Mouse (Mus musculus): Measurements from ENCODE around the gene Rnls.

Gene Rnls

DNA sequence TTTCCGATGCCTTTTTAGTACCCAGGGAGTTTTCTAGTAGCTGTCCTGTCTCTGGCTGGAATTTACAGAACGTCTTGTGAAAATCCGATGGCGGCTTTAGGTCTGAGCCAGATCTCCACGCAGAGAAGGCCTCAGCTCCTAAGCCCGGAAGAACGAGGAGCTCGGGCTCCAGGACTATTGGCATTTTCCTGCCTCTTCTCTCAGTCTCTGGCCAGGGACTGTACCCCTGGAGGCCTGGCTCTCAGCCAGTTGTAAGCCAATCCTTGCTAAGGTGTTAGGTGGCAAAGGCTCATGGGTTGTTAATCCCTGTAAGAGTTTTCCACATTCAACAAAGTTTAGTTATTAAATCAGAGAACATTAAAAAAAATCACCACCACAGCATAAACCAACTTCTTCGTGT is 281.7 kb downstream of the Rnls start:
- no peak for DNase-seq (ENCODE audit: extremely low spot score, low read depth, low spot score)

DNA sequence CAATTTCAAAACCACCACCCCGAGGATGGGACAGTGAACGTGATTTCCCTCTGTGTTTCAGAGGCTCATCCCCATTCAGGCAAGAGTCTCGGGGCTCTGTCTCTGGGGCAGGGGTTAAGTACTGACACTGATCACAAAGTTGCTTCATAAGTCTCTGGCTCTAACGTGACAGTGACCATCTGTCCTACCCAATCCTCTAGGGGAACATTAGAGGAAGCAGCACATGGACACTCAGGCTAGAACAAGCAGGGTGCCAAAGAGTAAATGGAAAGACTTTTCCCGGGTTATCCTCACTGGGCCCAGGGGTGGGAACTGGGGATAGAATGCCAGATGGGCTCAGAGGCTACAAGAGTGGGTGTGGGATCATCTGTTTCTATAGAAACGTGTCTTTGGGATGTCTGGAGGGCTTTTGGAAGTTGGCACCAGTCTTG is 282.1 kb downstream of the Rnls start:
- no peak for DNase-seq (ENCODE audit: extremely low spot score, low read depth, low spot score)

DNA sequence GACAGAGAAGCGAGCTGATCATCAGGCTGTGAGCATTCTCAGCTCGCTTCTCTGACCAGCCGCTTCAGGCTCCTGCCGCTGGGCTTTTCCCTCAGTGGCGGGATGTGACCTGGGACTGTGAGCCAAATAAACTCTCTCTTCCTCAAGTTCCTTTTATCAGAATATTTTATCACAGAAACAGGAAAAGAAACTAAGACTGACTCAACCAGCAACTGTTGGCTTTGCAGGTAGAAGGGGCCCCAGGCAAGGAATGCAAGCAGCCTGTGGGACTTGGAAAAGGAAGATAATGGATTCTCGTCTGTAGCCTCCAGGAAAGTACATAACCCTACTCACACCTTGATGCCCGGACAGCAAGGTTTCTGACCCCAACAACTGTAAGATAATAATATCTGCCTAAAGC is 283.0 kb downstream of the Rnls start:
- DNase-seq (ENCODE audit: extremely low spot score, low read depth, low spot score) = no peak

DNA sequence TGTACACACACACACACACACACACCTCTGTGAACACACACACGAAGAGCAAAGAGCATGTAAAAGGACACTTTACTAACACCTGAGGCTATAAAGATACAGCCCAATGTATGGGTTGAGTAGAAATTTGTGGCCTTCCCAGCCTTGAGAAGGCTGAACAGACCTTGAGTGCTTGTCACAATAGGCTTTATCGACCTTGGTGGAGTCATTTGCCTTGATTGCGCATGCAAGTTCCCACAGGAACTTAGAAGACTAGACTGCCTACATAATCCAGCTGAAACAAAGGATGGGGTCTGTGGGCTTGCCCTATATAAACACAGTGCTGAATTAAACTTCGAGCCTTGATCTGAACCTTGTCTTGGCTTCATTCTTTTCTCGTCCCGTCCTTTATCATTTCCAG is 288.2 kb downstream of the Rnls start:
- no peak for DNase-seq (ENCODE audit: extremely low spot score, low read depth, low spot score)

DNA sequence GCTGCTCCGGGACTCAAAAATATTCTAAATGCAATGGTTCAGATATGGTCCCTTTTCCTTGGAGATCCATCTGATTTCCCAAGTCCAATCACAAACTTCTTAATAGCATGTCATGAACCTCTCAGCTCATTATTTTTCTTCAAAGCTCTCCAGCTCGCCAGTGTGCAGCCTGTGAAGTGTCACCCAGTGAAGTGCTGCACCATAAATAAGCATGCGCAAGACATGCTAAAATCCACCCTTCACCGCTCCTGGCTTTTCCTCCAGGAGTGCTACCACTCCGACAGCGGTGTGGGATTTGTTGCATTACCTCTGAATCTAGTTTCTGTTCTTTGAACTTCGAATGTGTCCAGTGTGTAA is 289.3 kb downstream of the Rnls start:
- no peak for DNase-seq (ENCODE audit: extremely low spot score, low read depth, low spot score)

DNA sequence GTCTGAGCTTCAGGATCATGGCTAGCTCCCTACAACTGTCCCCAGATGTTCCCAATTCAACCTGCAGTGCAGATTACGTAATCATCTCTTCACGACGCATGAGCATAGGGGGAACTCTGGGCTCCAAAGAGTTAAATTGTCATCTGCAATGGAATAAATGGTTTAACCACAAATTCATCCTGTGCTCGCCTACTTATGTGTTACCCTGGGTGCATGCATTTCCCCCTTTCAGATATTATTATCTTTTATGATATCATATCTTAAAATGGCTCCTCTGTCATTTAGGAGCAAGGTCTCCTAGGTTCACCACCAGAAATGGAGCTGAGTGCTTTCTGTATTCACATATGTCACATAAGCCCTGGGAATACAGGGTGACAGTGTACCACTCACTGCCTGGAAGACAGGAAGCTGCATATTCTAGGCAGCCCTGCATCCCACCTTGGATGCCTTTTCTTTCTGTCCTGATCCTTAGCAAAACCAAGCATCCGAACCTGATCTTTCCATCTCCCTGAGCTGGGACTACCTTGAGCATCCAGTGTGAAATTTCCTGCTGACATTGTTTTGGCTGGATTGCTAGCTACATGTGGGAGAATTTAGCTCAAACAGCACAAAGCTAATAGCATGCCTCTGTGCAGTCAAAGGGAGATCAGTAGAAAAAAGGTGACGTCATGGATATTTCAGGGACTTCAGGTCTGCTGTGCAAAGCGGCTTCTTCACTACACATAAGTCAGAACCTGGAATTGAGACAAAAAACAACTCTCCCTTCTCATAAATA is 289.9 kb downstream of the Rnls start:
- no peak for DNase-seq (ENCODE audit: extremely low spot score, low read depth, low spot score)

DNA sequence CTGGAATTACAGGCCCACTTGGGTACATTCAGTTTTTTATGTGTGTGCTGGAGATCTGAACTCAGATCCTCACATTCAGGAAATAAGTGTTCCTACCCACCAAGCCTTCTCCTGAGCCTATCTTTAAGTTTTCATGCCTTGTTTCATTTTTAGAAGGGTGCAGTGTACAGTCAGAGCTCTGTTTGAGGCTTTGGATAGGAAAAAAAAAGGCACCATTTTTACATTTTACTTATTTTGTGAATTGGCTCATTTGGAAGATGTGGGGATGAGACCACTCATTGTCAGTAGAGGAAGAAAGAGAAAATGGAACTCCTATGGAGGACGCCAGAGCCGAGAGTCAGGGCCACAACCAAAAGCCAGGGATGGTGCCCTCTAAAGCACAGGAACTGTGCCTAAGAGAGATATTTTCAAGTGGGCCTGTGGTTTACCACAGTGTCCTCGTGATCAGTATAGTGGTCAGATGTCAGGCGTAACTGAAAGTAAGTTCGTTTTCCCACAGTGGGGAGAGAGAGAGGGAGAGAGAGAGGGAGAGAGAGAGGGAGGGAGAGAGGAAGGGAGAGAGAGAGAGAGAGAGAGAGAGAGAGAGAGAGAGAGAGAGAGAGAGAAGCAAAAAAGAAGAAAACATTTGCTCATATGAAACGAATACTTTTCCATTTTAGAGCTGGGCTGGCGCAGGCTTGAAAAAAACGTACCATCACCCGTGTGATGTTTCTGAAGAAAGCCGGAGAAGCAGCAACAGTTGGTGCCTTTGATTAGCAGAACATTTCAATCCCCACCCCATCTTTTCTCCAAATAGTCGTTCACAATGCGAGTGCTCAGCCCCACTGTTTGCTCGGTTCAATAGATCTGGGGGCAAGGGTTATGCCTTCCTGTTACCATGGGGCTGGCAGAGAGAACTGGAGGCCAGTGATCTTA is 290.7 kb downstream of the Rnls start:
- no peak for DNase-seq (ENCODE audit: extremely low spot score, low read depth, low spot score)

DNA sequence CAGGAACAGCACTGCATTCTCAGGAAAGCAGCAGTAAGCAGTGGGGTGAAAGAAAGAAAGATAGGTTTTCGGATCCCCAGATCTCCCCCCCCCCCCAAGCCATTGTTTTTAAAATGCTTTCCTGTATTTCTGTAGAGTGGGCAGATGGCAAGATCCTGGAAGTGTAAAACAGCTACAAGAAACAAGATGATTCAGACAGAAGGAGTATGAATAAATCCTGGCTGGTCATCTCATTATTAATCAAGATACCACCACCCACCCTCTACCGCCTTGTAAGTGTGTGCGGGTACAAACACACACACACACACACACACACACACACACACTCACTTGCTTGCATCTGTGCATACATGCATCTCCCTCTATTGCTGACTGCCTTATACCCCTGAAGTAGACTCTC is 291.5 kb downstream of the Rnls start:
- no peak for DNase-seq (ENCODE audit: extremely low spot score, low read depth, low spot score)

DNA sequence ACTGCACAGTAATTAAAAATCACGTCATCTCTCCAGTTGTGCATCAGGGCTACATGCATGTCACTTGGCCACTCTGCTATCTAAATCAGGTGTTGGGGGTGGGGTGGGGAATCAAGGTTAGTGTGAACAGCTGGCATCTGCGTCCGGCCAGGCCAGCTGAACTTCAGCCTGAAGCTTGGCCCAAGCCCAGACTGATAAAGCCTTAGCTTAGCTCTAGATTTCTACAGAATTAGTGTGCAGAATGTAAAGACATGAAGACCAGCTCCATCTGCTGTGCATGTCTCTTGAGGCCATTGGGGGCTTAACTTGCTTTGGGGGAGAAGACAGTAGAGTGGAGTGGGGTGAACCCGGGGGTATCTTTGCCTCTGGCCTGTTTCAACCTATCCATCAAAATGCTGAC is 292.1 kb downstream of the Rnls start:
- DNase-seq (ENCODE audit: extremely low spot score, low read depth, low spot score) = no peak

DNA sequence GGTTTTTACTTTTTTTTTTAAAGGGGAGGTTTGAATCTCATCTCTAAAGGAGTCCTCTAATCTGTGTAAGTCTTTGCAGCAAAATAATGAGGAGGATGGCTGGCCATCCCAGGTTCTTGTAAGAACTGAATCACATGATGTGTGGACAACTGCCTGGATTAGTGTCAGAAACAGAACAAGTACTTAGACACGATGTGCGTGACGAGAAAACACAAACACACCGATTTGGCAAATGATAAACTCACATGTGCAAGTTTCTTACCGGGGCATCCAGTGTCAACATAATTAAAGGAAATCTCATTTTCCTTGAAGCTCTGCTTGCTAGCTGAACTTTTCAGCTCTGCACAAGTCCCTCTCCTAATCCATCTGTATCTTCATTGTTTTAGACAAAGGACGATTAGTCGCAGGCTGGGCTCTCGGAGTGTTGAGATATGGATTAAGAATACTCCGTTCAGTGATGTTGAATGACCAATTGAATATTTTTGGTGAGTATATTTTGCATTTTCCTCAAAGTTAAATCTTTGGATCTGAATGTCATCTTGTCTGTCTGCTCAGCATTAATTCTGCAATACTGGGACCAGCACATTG is 292.8 kb downstream of the Rnls start:
- no peak for DNase-seq (ENCODE audit: extremely low spot score, low read depth, low spot score)

DNA sequence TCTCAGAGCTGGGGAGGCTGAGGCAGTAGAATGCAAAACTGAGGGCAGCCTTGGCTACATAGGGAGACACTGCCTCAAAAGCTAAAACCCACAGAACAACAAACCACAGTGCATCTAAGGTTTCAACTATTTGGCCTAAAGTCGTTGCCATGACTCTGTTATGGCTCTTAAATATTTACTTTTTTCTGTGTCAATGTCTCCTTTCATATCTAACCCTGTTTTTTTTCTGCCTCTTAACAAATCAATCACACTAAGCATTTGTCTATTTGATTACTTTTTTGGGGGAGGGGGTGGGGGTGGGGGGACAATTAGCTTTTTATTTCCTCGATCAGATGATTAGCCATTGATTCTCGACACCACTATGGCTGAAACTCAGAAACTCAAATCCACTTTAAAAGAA is 294.4 kb downstream of the Rnls start:
- no peak for DNase-seq (ENCODE audit: extremely low spot score, low read depth, low spot score)

DNA sequence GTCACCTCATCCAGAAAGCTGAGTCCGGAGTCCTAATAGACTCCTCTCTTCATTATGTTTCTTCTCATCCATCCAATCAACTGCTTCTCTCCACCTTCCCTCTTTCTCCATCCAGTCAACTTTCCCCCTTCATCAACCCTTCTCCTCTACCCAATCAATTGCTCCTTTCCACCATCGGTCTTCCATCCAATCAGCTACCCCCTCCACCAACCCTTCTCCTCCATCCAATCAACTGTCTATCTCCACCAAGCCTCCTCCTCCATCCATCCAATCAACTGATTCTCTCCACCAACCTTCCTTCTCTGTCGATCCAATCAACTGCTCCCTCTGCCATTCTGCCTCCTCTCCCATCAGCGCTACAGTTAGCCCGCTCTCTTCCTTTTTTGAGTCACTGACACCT is 295.5 kb downstream of the Rnls start:
- no peak for DNase-seq (ENCODE audit: extremely low spot score, low read depth, low spot score)

DNA sequence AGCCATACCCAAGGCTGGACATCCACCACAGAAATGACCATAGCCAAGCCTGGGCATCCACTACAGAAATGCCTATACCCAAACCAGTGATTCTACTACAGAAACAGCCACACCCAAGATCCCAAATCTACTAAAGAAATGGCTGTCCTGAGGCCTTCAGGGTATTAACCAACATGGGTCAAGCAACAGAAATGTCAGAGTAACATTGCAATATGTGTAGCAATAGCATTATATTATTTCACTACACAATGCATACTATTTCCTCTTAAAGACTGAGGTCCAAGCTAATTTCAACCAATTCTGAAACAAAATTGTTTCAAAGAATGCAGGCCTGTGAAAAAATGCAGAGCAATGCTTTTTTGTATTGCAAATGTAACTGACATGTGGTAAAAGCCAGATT is 299.5 kb downstream of the Rnls start:
- no peak for DNase-seq (ENCODE audit: extremely low spot score, low read depth, low spot score)

DNA sequence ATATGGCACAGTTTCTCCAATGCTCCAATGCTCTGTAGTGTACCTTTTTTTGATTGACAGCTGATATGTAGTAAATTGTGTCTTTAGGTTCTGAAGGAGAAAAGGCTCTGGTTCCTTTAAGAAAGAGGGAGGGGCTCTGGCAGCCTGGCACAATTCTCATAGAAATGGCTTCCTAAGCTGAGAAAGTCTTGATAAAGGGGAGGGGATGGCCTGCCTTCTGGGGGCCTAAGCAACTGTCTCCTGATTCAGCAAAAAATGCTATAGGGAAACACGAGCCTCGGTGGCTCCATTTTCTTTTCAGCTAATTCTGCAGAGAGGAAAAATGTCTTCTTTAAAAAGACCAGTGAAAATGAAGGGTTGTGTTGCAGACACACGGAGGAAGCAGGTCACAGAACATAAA is 300.8 kb downstream of the Rnls start:
- DNase-seq (ENCODE audit: extremely low spot score, low read depth, low spot score) = no peak

DNA sequence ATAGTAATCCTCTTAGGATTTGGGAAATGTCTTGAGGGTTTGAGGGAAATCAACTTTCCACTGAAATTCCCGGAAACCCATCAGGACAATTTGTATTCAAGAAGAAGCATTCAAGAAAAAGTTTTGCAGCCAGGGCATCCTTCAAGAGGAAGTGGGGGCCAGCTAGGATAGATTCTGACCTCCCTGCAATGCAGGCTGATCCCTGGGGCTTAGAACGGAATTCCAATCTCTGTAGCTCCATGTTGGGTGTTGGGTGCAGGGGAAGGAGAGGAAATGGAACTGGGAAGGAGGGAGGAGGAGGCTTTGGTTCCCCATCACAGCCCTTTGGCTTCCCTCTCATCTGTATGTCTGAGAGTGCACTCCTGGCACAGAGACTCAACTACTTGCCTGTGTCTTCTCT is 303.2 kb downstream of the Rnls start:
- no peak for DNase-seq (ENCODE audit: extremely low spot score, low read depth, low spot score)

DNA sequence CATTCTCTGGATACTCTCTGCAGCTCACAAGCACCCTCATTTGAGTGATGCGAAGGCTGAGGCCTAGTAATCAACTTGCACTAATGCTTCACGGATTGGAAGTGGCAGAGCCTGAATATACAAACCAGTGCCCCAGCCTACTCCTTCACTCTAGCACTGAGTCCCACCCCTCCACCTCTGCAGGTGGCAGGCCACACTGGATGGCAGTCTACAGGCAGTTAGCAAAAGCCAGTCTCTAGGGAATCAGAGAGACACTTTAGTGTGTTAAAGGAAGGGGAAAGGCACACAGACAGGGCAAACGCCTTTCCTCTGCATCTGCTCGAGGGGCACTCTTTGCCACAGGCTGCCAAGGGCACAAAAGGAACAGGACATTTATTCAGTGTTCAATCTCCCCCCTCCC is 304.1 kb downstream of the Rnls start:
- DNase-seq (ENCODE audit: extremely low spot score, low read depth, low spot score) = no peak
